Mouse (Mus musculus): ENCODE measurements around the gene Thsd7b. TPM values are rescaled to one million over a fixed set of nuclear protein-coding genes. Genes with fewer than 3 reads are reported as not detected.
"Not testable (repeated sequence)": the region's sequence is repeated elsewhere in the genome, so short reads cannot be mapped to it uniquely, and the experiment has no call there.

Thsd7b gene
- total RNA-seq, 2 experiments from 2014 or later, result 1.4 to 1.6 TPM

DNA sequence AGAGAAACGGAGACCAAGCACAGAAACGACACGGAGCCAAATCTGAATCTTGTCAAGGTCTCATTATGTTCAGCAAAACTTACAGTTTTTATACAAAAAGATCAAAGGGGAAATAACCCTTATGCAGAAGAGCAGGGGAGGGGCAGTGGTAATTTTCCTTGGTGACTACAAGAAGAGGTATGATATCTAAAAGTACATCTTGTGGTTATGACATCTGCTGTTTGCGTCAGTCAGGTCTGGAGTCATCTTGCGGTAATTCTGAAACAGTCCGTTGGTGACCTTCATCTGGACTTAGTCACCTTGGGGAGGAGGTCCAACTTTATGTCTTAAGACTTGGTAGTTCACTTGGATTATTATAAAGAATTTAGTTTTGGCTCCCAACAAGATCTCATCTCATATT, 378.3 kb downstream of the Thsd7b start:
- not testable (repeated sequence) for DNase-seq

DNA sequence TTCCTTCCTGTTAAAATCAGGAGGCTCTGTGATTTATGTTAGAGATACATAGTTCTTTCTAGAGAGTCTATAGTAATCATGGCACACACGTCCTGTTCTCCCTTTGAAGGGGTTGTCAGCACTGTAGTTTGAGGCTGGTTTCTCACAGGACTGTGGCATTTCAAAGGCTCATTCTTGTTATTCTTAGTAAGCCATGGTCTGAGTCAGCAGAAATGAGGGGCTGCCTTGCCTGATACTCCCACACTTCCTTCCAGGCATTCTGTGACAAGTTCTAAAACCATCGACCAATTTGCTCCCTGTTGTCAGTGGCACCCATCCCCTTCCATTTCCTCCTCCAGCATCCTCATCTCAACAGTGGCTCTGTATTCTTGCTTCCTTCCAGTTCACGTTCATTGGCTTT, 384.9 kb downstream of the Thsd7b start:
- no peak for DNase-seq

DNA sequence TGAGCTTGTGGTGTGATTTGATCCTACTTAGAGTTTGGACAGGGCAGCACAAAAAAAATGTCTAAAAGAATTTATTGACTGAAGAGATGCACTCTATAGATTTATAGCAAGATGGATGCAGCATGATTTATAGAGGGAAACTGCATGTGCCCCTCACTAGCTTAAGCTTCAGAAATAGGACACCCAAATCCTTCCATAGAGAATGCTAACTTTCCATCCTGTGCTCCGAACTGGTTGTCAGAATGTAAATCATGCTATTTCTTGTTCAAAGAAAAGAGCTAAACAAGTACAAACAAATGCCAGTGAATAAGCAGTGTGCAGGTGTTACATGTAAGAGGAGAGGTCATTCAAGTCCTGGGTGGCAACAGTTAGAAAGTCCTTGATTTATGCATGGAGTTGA, 402.8 kb downstream of the Thsd7b start:
- no peak for DNase-seq

DNA sequence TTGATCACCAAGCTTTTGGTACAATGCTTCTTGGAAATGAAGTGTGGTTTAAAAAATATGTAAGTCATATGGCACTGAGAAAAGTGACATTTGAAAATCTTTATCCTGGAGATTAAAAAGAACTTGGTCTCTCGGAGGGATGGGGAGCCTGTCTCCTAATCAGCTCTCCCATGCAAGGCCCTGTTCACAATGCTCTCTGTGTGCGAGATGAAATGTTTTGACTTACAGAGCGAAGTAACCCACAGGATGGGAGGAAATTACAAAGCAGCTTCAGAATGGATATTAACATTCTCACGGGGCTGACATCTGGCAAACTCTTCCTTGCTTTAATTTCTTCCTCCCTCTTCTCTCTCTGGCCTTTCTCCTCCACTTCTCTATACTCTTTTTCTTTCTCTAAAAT, 405.7 kb downstream of the Thsd7b start:
- DNase-seq, result no peak

DNA sequence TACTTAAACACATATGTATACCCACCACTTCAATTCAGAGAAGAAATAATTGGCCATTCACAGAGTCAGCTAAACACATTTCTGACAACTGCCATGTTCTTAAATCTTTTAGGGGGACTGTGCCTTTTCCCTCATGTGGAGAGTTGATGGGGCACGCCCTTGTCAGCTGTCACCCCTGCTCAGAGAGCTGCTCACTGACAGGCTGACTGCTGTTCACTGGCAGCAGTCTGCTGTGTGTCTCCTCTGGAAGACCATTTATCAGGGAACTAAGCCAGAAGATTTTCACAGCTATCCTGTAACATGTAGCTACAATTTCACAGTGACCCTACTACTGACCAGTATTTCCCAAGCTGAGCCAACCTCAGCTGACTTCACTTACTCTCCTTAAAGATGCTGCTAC, 432.6 kb downstream of the Thsd7b start:
- no peak for DNase-seq

DNA sequence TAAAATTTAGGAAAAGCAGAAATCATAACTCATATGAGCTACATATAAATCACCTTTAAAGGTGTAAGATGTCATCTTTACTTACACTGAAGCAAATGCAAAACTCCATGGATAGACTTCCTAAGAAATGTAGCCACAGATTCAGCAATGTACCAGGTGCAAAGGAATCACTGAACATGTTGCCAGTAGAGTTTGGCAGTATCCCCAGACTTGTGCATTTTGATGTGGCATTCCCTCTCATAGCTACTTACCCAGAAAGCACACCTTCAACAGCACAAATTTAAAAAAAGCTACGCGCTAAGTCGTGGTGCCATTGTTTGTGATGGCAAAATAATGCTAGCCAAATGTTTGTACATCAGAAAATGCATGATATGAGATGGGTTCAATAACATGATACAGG, 439.6 kb downstream of the Thsd7b start:
- DNase-seq, result no peak

DNA sequence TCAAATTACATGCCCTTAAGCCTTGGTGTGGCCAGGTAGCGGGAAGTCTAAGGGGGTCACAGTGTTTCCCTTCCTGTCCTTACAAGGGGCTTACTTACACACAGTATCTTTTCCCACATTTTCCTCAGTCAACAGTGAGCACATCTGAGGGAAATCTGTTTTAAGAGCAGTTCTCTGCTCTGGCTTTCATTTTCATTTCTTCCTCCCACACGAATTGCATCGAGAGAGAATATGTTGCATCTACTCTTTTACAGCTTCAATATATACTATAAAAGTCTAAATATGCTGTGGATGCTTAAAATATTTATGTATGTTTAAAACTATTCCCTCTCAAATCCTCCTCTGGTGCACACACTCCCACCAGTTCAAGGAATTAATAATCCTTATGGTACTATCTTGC, 440.5 kb downstream of the Thsd7b start:
- no peak for DNase-seq

DNA sequence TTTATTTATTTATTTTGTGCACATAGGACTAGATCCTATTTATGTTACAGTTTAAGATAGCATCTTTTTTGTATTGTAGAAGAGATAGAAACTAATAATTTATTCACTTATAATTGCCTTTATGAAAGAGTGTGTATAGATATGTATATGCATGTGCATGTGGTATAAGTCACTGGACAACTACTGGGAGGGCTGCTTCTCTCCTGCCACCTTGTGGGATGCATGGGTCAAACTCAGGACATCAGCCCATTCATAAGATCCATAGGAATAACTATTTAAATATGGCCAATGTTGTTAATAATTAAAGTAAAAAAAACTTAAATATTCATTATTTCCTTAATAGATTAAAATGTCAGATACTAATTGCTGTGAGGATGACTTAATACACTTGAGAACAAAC, 446.5 kb downstream of the Thsd7b start:
- DNase-seq, result no peak

DNA sequence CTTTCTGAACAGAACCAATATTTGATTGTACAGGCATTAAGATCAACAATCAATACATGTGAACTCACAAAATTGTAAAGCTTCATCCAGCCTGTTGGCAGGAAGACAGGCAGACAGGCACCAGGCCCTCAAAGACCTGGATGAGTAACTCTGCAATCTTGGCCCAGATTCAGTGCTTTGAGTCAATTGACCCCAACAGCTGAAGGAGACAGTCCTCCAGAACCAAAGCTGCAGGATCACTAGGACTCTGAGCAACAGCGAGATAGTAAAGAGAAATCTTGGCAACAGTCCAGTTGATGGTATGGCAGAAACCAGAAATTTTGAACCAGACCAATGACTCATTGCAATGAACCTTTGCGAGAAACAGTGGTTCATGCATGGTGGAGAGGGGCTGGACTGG, 458.9 kb downstream of the Thsd7b start:
- DNase-seq, result no peak

DNA sequence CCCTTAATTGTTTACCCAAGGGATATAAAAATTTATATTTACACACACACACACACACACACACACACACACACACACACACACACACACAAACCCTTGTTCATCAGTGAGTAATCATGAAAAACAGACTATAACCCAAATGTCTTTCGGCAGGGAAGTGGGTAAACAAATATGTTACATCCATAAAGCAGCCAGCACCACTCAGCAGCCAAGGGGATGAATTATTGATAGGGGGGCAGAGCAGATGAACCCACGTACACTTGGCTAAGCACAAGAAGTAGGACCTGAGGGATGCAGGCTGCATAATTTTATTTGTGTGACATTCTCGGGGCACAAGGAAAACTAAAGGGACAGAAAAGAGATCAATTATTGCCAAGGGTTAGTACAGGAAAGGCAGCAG, 474.5 kb downstream of the Thsd7b start:
- no peak for DNase-seq

DNA sequence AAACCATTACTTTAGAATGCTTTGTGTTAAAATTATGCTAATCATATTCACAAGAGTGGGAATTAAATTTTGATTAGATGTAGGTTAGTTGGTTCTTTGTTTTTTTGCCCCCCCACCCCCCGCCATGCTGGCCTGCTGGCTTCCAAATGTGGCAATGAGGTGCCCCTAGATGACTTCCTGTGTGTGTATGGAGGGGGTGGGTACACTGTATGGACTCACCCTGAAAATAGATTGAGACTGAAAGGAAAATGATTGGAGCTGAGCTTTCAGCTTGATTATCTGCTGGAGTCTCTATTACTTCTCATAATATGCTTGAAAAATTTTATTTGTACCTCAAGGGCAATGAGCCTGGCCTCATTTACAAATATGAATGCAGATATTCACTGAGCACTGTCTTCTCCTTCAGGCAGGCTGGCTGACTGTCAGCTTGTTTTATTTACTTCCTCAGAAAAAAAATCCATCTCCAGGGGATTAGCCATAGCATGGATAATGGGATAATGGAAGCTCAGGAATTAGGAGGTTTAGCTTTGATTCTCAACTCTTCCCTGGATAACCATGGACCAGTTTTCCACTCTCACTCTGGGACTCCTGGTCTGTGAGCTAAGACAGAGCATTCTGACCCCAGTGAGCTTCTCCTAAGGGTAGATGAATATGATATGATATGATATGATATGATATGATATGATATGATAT, 483.6 kb downstream of the Thsd7b start:
- DNase-seq, result no peak

DNA sequence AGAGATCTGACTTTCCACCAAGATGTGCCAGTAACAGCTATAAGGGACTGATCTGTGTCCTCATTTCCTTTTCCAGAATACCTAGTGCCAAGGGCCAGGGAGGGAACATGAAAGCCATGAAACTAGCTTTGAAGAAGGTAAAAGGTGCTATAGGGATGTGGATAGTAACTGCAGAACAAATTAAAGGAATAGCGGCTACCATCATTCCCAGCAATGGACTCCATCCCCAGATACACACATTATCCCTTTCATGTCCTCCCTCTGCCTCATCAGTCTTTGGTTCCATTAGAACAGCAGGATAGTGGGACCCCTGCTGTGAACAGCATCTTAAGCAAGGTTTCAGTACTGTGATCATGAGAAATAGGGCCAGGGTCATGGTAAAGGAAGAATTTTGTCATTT, 485.9 kb downstream of the Thsd7b start:
- no peak for DNase-seq

DNA sequence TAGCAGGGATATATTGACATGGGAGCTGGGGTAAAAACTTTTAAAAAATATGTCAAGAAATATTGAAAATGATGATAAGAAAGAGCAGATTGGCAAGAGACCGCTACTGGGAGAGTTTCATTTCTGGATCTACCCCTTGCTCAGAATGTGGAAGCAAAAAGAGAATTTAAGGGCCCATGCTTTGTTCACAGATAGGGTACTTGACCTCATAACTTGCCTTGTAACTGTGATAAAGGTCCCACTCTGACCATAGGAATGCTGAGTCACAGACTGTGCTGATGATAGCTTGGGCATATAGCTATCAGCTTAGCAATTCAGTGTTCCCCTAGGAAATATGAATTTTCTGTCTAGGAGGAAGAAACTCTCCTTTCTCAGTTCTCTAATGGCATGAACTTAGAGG, 488.1 kb downstream of the Thsd7b start:
- no peak for DNase-seq

DNA sequence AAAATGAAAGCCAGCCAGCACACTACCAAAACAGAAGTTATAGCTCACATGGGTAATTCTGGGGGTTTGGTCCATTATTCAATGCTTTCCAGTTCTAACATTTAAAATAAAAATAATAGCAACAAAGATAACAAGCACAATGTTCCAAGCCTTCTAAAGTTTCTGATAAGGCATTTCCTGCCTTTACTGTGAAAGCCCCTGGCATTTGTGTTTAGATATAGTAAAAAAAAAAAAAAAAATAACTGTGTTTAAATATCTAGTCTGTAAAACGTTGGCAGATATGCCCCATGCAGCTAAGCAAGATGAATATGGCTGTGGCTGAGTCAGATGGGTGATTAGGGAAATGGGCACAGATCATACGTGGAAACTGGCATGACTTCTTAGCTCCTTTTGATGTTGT, 491.6 kb downstream of the Thsd7b start:
- DNase-seq, result no peak

DNA sequence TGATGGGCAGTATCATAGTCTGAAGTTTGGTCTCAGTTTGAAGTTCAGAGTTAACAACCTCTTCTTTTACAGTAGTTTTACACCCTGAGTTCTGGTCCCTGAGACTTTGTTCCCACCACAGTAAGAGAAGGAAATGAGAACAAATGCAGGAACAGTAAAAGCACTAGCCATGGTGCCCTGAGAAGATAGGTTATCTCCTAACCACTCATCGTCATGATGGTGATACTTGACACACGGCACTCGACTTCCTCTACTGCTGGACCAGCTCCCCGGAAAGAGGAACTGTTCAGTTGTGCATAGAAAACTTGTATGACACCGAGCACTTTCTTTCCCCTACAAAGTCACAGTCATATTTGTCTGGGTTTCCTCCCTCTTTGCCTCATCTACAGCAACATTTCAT, 504.0 kb downstream of the Thsd7b start:
- DNase-seq, result no peak

DNA sequence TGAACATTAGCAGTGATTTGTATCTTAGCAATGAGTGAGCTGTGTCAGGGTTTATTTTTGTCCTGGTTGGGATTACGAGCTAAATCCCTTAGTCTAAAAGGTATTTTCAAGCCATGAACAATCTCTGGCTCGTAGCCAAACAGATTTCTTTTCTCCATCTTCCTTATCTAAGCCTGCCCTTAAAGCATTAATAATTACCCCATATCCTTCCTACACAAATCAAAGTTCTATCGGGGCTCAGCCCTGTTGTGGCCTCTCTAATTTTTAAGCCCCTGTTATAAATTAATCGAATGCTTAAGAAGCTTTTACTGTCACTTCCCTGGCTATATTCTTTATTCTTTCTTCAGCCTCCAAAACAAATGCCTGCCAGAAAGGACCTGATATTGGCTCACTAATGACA, 506.4 kb downstream of the Thsd7b start:
- no peak for DNase-seq

DNA sequence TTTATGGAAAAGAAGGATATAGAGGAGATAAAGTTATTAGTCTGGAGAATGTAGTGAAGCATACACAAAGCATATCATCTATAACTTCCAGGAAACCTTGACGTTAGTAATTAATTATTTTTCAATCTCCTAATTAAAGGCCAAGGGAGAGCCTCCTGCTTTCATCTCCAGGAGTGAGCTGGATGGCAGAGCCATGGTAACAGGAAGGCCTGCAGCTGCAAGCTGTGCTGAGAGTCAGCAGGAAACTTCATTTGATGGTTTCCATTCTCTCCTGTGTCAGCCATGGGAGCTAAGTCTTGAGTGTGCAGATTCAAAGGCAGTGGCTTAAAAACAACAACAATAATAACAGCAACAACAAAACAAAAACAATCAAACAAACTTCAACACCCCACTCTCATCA, 507.5 kb downstream of the Thsd7b start:
- no peak for DNase-seq

DNA sequence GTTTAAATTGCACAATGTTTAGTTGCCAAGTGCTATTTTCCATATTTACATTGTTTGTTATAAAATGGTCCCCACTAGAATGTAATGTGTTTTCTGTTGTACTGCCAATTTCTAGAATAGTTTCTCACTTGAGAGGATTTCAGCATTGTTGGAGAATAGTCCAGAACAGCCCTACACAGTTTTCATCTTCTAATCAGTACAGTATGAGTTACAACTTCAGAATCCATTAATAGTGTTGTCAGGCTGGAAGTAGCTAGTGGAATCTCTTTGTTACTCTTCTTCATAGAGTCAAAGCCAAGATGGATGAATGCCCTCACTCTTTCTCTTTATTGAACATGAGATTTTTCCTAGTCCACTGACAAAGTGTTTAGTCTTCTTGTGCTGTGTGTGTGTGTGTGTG, 525.4 kb downstream of the Thsd7b start:
- DNase-seq, result no peak

DNA sequence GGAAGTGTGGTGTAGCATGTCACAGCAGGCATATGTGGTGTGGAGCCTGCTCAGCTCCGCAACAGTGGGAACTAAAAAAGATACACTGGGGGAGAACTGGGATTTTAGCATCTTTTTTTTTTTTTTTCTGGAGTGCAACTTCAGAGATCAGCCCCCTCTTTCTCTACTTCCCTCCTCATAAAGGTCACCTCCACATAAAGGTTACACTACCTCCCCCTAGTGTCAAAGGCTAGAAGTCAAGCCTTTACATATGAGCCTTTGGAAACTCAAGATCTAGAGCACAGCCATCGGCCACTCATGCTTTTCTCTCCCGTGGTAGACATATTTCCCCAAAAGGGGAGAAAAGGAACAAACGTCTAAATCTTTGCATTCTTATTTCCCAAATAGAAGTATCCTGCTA, 553.8 kb downstream of the Thsd7b start:
- DNase-seq, result no peak

DNA sequence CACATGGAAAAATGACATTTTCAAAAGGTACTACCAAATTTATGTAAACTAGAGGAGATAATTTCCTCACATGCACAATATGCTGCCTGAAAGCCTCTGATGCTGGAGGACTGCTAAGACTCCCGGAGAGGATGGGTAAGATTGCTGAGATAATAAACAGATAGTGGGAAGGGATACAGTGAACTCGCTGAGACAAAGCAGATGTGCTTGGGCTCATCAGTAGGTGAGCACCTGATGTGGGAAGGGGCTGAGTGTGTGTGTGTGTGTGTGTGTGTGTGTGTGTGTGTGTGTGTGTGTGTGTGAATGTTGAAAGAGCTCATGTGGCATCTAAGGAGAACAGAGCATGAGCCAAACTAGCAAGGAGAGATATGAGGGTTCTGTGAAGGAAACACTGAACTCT, 564.2 kb downstream of the Thsd7b start:
- DNase-seq, result no peak

DNA sequence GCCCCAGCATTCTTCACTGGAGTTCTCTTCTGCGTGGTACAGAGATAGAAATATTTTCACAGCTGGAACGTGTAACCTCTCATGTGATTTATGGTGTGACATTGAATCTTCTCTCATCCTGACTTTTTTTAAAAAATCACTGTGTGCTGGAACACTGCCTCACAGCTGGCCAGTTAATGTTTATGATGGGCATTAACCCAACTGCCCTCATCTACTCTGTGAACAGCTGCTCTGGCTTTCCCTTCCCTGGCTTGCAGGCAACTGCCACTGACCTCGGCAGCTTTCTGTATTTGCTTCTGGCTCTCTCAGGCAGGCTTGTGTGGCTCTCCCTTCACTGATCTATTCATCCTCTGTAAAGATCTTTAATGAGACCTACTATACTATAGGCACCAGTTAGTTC, 564.7 kb downstream of the Thsd7b start:
- DNase-seq, result peak; percentile 10

DNA sequence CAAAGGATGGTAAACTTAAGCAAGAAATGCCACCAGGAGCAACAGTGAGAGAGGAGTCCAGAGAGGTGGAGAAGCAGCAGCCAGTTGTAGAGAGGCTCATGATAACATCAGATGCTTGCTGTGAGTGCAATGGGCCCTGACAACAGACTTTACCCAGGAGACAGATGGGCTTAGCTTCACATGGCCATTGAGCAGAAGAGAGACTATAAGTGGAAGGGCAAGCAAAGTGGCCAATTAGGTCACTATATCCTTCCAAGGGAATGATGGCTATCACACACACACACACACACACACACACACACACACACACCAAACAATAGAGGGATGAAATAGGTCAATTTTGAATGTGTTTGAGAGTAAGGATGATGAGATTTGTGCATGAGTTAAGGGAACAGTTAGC, 565.4 kb downstream of the Thsd7b start:
- no peak for DNase-seq

DNA sequence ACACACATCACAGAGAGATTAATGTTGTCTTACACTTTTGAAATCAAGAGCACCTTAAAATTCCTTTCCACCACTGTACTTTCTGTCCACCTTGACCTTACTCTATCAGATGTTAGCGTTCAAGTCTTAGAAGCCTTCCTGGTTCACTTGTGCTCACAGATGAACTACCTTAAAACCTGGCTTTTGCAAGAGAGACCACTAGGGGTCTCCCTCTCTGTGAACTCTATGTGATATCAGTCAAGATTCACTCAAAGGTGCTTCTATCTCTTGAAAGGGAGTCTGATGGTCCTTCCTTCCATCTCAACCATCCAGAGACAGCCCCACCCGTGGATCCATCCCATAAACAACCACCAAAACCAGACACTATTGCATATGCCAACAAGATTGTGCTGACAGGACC, 570.3 kb downstream of the Thsd7b start:
- DNase-seq, result peak; percentile 7

DNA sequence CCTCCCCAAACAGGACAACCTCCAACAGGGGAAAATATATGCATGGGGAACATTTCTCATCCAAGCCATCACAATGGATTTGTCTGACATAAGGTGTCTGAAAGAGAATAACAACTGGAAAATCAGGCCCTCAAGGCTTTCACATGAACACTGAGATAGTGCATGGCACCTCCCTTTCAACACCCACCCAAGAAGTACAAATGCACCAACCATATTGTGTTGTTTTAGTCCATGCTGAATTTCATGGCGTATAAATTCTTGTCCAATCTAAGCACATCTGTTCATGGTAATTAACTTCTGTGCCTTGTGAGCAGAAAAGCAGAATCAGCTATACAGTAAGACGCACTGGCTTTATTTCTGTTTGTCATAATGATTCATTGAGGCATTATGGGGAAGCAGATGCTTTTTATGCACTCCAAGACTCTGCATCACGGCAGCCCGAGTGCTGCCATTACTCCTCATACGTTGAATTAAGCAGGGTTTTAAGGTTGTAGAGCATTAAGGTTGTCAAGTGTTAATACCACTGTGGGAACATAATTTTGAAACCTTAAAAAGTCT, 577.0 kb downstream of the Thsd7b start:
- no peak for DNase-seq

DNA sequence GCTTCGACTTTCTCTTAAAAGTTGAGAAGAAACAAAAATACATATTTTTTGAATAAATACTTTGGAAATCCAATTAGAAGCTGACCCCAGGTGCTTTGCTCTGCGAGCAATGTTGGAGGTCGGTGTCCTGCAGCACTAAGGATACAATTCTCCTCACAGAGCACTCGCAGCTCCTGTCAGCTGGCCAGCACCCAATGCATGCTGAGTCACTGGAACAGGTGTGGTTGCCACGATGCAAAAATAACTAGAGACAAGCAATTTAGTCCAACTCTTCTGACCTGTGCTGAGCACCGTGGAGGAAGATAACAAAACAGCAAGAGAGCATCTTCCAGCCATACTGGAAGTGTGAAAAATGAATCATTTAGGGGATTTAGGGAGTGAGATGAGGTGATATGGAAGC, 594.6 kb downstream of the Thsd7b start:
- no peak for DNase-seq

All from heart, postnatal 4 days (tissue).